Mouse (Mus musculus): Measurements from ENCODE around the gene Usp40. TPM values are rescaled to one million over a fixed set of nuclear protein-coding genes. Genes with fewer than 3 reads are reported as not detected.

Usp40 gene
- polyA plus RNA-seq, 1 experiment from 2014 or later = 31.2 TPM

DNA sequence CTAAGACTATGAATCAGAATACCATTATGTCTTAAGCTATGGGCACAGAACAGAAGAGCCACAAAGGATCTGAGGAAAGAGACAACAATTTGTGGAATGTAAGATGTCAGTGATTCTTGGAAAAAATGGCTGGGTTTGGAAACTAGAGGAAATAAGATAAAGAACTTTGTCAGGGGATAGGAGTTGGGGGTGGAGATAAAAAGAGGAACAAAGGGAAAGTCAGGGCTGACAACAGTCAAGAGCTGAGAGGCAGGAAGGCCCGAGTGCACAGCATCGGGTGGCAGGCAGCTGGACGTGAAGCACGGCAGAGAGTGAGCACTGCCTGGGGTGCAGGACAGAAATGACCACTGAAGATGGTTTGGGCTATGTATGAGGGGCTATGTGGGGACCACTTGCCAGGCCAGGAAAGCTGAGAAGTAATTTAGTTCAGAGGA lies 48.3 kb downstream of the Usp40 start:
- Histone ChIP-seq H3K36me3 (ENCODE audit: control insufficient read depth, insufficient read depth, low read length) (peaks cover 14% of the 10 kb centered on the region), H3K4me1 (ENCODE audit: control insufficient read depth, insufficient read depth, low read length) (no peaks in the 10 kb centered on the region), H3K27ac (ENCODE audit: low read depth, low read length) (no peak overlapping the region)

DNA sequence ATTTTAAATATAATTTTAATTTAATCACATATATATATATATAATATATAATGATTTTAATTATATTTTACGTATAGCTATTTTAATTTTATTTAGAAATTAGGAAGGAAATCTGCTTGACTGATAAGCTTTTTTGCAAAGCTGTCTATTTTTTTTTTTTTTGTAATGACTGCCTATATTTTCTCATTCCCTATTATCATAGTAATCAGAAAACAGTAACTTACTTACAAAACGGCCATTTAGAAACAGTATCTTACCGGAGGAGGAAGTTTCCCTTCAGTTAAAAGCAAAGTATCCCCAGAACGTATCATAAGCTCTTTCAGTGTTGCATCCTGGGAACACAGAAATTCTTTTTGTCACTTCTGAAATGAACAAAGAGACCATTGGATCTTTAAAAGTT lies 48.8 kb downstream of the Usp40 start:
- H3K4me2 ChIP-seq (ENCODE audit: low read depth) = no peak overlapping the region
- no peak overlapping the region for H3K9ac ChIP-seq (ENCODE audit: low read length)
- 84% methylated on average over 4 of the region's 4 CpGs for WGBS
- no peaks in the 10 kb centered on the region for H3K9me3 ChIP-seq (ENCODE audit: control insufficient read depth, low read length)
- ATAC-seq (ENCODE audit: insufficient read depth, low FRiP score, low TSS enrichment) = no peak
- no peaks in the 10 kb centered on the region for H3K4me1 ChIP-seq (ENCODE audit: control insufficient read depth, insufficient read depth, low read length)
- H3K27me3 ChIP-seq (ENCODE audit: control insufficient read depth, insufficient read depth, low read length) = no peaks in the 10 kb centered on the region
- no peak overlapping the region for H3K4me3 ChIP-seq (ENCODE audit: low read depth, low read length)
- no peak overlapping the region for H3K27ac ChIP-seq (ENCODE audit: low read depth, low read length)
- H3K36me3 ChIP-seq (ENCODE audit: control insufficient read depth, insufficient read depth, low read length) = peaks cover 13% of the 10 kb centered on the region
- DNase-seq (ENCODE audit: low spot score) = no peak

More for the DNA sequence above, 48.3 kb downstream of the Usp40 start:
- Histone ChIP-seq H3K4me3 (ENCODE audit: low read depth, low read length) (no peak overlapping the region), H3K27me3 (ENCODE audit: control insufficient read depth, insufficient read depth, low read length) (no peaks in the 10 kb centered on the region), H3K9me3 (ENCODE audit: control insufficient read depth, low read length) (no peaks in the 10 kb centered on the region), H3K4me2 (ENCODE audit: low read depth) (no peak overlapping the region), H3K9ac (ENCODE audit: low read length) (no peak overlapping the region)
- ATAC-seq (ENCODE audit: insufficient read depth, low FRiP score, low TSS enrichment) (no peak), DNase-seq (ENCODE audit: low spot score) (no peak)
- WGBS = 40% methylated on average over 4 of the region's 4 CpGs

DNA sequence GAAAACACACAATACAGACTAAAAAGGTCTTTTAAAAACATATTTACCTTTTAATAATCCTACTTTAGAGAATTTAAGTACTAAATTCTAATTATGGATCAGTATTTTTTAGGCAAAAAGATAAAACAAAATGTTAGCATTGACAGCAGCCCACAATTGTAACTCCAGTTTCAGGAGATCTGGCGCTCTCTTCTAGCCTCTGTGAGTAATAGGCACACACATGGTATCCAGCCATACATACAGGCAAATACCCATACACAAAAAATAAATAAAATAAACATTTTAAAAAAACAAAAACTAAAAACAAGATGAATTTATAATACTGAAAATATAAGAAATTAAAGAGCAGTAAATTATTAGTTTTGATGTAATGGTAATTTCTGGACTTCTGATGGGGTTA lies 49.4 kb downstream of the Usp40 start:
- Histone ChIP-seq H3K36me3 (ENCODE audit: control insufficient read depth, insufficient read depth, low read length) (peaks cover 9% of the 10 kb centered on the region), H3K4me2 (ENCODE audit: low read depth) (no peak overlapping the region), H3K4me1 (ENCODE audit: control insufficient read depth, insufficient read depth, low read length) (no peaks in the 10 kb centered on the region), H3K4me3 (ENCODE audit: low read depth, low read length) (no peak overlapping the region), H3K9ac (ENCODE audit: low read length) (no peak overlapping the region), H3K27me3 (ENCODE audit: control insufficient read depth, insufficient read depth, low read length) (no peaks in the 10 kb centered on the region), H3K27ac (ENCODE audit: low read depth, low read length) (no peak overlapping the region), H3K9me3 (ENCODE audit: control insufficient read depth, low read length) (no peaks in the 10 kb centered on the region)
- 94% methylated on average over 1 of the region's 1 CpGs for WGBS
- no peak for DNase-seq (ENCODE audit: low spot score)
- no peak for ATAC-seq (ENCODE audit: insufficient read depth, low FRiP score, low TSS enrichment)

DNA sequence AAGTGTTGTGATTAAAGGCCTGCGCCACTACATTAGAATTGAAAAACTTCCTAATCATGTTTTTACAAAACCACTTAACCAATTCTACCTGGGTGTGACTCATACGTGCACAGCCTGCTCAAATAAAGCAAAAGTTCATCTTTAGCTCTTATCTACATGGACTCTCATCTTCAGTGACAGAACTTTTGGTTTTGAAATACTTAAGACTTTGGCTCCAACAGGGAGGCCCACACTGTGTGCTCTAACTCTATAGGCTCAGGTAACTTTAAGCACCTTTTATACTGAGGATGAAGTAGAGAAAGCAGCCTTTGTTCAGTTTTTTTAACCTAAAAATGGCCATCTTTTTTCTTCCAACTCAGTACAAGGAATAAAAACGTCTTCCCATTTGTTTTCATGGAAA lies 55.3 kb downstream of the Usp40 start:
- no peaks in the 10 kb centered on the region for H3K4me1 ChIP-seq (ENCODE audit: control insufficient read depth, insufficient read depth, low read length)
- no peak overlapping the region for H3K4me3 ChIP-seq (ENCODE audit: low read depth, low read length)
- no peak for DNase-seq (ENCODE audit: low spot score)
- no peaks in the 10 kb centered on the region for H3K9me3 ChIP-seq (ENCODE audit: control insufficient read depth, low read length)
- peaks cover 23% of the 10 kb centered on the region for H3K36me3 ChIP-seq (ENCODE audit: control insufficient read depth, insufficient read depth, low read length)
- whole genome bisulfite sequencing = 81% methylated on average over 3 of the region's 3 CpGs
- no peak overlapping the region for H3K4me2 ChIP-seq (ENCODE audit: low read depth)
- no peak overlapping the region for H3K9ac ChIP-seq (ENCODE audit: low read length)
- H3K27ac ChIP-seq (ENCODE audit: low read depth, low read length) = no peak overlapping the region
- no peaks in the 10 kb centered on the region for H3K27me3 ChIP-seq (ENCODE audit: control insufficient read depth, insufficient read depth, low read length)
- ATAC-seq (ENCODE audit: insufficient read depth, low FRiP score, low TSS enrichment) = no peak

DNA sequence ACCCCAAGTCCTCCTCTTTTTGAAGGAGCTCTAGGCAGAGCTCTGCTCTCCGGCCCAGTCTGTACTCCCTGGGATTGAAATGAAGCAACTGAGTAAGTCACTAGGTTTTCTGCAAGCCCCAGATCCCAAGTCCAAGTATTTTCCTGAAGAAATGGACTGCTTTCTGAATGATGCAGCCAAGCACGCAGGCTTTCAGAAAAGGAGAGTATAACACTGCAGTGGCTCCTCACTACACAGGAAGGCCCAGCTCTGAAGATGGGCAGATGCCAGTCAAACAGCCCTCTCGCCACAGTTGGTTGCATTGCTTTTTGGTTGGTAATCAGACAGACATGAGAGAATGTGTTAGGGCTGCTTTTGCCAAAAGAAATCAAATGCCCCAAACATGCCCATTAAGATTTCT lies 56.7 kb downstream of the Usp40 start:
- Histone ChIP-seq H3K4me2 (ENCODE audit: low read depth) (no peak overlapping the region), H3K27me3 (ENCODE audit: control insufficient read depth, insufficient read depth, low read length) (no peaks in the 10 kb centered on the region), H3K27ac (ENCODE audit: low read depth, low read length) (no peak overlapping the region), H3K4me1 (ENCODE audit: control insufficient read depth, insufficient read depth, low read length) (no peaks in the 10 kb centered on the region), H3K36me3 (ENCODE audit: control insufficient read depth, insufficient read depth, low read length) (peaks cover 28% of the 10 kb centered on the region), H3K4me3 (ENCODE audit: low read depth, low read length) (no peak overlapping the region), H3K9me3 (ENCODE audit: control insufficient read depth, low read length) (no peaks in the 10 kb centered on the region), H3K9ac (ENCODE audit: low read length) (no peak overlapping the region)
- ATAC-seq (ENCODE audit: insufficient read depth, low FRiP score, low TSS enrichment) (no peak), DNase-seq (ENCODE audit: low spot score) (no peak)
- 97% methylated on average over 3 of the region's 3 CpGs for WGBS

DNA sequence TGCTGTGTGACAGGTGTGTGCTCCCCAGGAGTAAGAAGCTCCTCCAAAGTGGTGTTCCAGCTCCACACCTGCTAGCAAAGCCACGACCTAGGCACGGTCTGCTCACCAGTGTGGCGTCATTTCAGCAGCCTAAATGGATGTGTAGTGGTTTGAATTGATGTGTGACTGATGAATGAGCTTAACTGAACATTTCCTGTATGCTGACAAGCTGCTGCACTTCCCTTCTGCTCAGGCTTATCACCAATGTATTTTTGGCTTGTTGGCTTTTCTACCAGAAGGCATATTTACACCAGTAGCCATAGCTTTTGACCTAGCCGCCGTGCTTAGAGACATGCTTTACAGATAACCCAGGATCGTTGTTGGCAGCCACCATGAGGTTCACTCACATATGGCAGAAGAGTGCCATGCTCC lies 60.7 kb downstream of the Usp40 start:
- ATAC-seq (ENCODE audit: insufficient read depth, low FRiP score, low TSS enrichment) (no peak), DNase-seq (ENCODE audit: low spot score) (no peak)
- WGBS = 97% methylated on average over 6 of the region's 6 CpGs

DNA sequence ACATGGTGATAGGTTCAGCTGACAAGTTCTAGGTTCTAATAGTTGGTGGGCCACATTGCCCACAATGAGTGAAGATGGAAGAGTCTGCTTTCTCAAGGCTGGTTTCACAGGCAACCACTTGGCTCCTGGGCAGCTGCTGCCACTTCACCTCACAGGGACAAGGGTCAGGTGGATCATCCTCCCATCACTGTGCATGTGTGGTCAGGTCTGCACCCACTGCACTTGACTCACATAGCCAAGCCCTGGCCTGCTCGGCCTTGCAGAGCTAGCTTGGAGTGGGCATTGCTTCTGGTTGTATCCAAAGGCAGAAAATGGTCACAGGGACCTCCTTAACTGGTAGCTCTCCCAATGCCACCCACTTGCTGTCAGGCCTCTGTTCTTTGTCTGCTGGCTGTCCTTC lies 66.6 kb downstream of the Usp40 start:
- DNase-seq (ENCODE audit: low spot score) (no peak), ATAC-seq (ENCODE audit: insufficient read depth, low FRiP score, low TSS enrichment) (no peak)
- Histone ChIP-seq H3K36me3 (ENCODE audit: control insufficient read depth, insufficient read depth, low read length) (peaks cover 20% of the 10 kb centered on the region), H3K9ac (ENCODE audit: low read length) (no peak overlapping the region), H3K4me3 (ENCODE audit: low read depth, low read length) (no peak overlapping the region), H3K27me3 (ENCODE audit: control insufficient read depth, insufficient read depth, low read length) (no peaks in the 10 kb centered on the region), H3K4me2 (ENCODE audit: low read depth) (no peak overlapping the region), H3K27ac (ENCODE audit: low read depth, low read length) (no peak overlapping the region), H3K4me1 (ENCODE audit: control insufficient read depth, insufficient read depth, low read length) (no peaks in the 10 kb centered on the region), H3K9me3 (ENCODE audit: control insufficient read depth, low read length) (no peaks in the 10 kb centered on the region)
- 97% methylated on average over 1 of the region's 1 CpGs for WGBS

More for the DNA sequence above, 60.7 kb downstream of the Usp40 start:
- Histone ChIP-seq H3K4me1 (ENCODE audit: control insufficient read depth, insufficient read depth, low read length) (no peaks in the 10 kb centered on the region), H3K27ac (ENCODE audit: low read depth, low read length) (no peak overlapping the region), H3K36me3 (ENCODE audit: control insufficient read depth, insufficient read depth, low read length) (peaks cover 34% of the 10 kb centered on the region), H3K27me3 (ENCODE audit: control insufficient read depth, insufficient read depth, low read length) (no peaks in the 10 kb centered on the region), H3K4me2 (ENCODE audit: low read depth) (no peak overlapping the region), H3K4me3 (ENCODE audit: low read depth, low read length) (no peak overlapping the region), H3K9ac (ENCODE audit: low read length) (no peak overlapping the region), H3K9me3 (ENCODE audit: control insufficient read depth, low read length) (no peaks in the 10 kb centered on the region)

DNA sequence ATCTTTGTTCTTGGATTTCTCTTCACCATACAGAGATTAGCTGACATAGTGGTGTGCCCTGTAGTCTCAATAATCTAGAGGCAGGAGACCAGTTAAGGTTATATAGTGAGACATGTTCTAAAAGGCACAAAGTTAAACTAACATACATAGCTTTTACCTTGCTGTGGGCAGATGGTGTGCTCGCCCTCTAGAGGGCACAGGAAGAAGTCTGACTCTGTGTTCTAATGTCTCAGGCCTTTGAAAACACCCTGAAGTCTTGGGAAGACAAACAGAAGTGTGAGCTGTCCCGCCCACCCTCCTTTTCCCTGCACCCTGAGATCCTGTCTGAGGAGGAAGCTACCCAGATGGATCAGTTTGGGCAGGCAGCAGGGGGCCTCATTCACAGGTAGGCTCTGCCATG lies 71.8 kb downstream of the Usp40 start:
- H3K4me2 ChIP-seq (ENCODE audit: low read depth) = no peak overlapping the region
- no peak overlapping the region for H3K4me3 ChIP-seq (ENCODE audit: low read depth, low read length)
- no peak overlapping the region for H3K9ac ChIP-seq (ENCODE audit: low read length)
- 37% methylated on average over 2 of the region's 2 CpGs for WGBS
- no peaks in the 10 kb centered on the region for H3K27me3 ChIP-seq (ENCODE audit: control insufficient read depth, insufficient read depth, low read length)
- H3K9me3 ChIP-seq (ENCODE audit: control insufficient read depth, low read length) = no peaks in the 10 kb centered on the region
- no peak for ATAC-seq (ENCODE audit: insufficient read depth, low FRiP score, low TSS enrichment)
- no peak for DNase-seq (ENCODE audit: low spot score)
- peaks cover 8% of the 10 kb centered on the region for H3K36me3 ChIP-seq (ENCODE audit: control insufficient read depth, insufficient read depth, low read length)
- H3K4me1 ChIP-seq (ENCODE audit: control insufficient read depth, insufficient read depth, low read length) = no peaks in the 10 kb centered on the region
- H3K27ac ChIP-seq (ENCODE audit: low read depth, low read length) = no peak overlapping the region

DNA sequence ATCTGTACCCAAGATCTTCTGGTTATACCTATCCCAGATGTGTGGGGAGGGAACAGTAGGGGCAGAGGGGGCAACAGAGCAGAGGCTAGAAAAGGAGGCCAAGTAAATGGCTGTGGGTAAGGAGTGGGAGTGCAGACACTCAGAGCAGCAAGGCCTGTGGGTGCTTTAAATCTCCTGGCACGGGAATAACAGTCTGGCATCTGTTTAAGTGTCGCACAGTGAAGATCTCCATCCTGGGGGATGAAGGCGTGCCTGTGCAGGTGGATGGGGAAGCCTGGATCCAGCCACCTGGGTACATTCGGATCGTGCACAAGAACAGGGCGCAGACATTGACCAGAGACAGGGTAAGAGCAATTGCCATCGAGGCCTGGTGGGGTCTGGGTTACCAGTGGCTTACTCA lies 72.3 kb downstream of the Usp40 start:
- Histone ChIP-seq H3K9me3 (ENCODE audit: control insufficient read depth, low read length) (no peaks in the 10 kb centered on the region), H3K27ac (ENCODE audit: low read depth, low read length) (no peak overlapping the region), H3K27me3 (ENCODE audit: control insufficient read depth, insufficient read depth, low read length) (no peaks in the 10 kb centered on the region), H3K4me1 (ENCODE audit: control insufficient read depth, insufficient read depth, low read length) (no peaks in the 10 kb centered on the region), H3K4me3 (ENCODE audit: low read depth, low read length) (no peak overlapping the region), H3K4me2 (ENCODE audit: low read depth) (no peak overlapping the region), H3K36me3 (ENCODE audit: control insufficient read depth, insufficient read depth, low read length) (peaks cover 8% of the 10 kb centered on the region), H3K9ac (ENCODE audit: low read length) (no peak overlapping the region)
- WGBS = 88% methylated on average over 7 of the region's 7 CpGs
- ATAC-seq (ENCODE audit: insufficient read depth, low FRiP score, low TSS enrichment) (no peak), DNase-seq (ENCODE audit: low spot score) (no peak)
